Mouse (Mus musculus): ENCODE results near the gene Mta3.

Gene Mta3

DNA sequence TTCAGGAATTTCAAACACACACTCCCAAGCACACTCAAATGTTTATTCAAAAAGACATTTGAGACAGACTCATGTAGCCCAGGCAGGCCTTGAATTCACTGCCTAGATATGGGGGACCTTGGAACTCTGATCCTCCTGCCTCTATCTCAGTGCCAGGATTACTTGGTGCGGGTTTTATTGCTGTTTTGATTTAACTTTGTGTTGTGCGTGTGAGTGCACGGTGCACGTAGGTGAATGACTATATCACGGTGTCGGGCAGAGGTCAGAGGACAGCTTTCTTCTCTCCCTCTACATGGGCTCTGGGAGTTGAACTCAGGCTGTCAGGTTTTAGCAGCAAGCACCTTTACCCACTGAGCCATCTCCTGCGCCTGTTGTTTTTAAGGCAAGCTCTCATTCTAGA, 61.1 kb downstream of the Mta3 start:
- DNase-seq, result no peak

DNA sequence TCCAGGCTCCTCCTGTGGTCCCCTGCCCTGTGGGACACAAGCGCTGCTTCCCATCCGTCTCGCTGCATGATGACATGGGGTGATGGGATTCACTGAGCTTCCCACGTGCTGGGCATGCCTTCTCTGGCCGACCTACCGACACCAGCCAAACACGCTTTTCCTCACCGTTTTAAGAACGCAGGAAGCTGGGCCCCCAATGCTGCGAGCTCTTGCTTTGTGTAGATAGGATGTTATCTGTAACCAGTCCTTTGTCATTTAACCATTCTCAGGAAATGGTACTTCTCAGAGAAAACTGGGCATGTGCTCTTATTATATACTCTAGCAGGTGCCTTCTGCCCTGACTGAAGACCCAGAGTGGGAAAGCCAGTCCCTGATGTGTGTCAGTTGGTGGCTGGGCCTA, 62.3 kb downstream of the Mta3 start:
- DNase-seq, result no peak

DNA sequence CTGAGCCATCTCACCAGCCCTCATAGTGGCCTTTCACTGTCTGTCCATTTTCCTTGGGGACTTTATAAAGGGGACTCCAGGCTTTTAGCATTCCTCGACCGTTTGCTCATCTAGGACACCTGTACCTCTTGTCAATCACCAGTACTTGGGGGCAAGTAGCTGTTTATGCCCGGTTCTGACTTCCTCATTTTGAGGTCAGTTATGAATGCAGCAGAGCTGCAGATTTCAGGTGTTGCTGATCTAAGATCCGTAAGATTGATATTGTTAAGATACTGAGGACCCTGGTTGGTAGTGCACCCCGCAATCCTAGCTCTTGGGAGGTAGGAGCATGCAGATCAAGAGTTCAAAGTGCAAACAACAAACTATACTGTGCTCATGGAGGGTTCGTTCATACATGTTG, 64.4 kb downstream of the Mta3 start:
- no peak for DNase-seq

DNA sequence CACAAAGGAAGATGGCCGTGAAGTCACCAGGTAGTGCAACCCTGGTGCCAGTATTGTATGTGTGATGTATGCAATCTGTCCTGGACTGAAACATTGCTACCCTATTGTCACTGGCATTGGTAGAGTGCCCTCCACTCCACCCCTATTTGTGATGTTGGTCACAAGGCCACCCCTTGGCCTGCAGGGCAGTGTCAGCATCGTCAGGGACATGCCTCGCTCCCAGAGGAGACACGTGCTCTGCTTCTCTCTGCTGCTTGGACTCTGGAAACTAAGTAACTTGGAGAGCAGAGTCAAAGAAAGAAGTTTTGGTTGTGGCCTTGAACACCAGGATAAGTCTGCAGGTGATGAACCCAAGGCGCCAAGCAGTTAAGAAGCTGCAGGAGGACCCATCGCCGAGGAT, 65.0 kb downstream of the Mta3 start:
- DNase-seq, result no peak

DNA sequence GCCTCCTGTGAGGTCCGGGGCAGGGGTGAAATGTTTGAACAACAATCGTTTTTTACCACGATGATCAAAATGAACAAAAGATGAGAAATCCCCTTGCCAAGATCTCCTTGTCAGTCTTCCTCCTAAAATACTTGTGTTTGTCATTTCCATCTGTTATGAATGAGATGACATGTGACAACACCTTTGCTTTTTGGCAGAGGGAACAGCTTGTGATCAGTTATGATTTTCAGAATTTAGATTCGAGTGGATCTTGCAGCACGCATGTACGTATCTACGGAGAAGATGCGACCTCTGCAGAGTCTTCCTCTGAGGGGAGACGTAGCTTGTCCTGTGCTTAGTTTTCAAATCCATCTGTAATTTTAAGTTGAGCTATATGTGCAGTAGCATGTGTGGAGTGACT, 66.1 kb downstream of the Mta3 start:
- DNase-seq, result no peak

DNA sequence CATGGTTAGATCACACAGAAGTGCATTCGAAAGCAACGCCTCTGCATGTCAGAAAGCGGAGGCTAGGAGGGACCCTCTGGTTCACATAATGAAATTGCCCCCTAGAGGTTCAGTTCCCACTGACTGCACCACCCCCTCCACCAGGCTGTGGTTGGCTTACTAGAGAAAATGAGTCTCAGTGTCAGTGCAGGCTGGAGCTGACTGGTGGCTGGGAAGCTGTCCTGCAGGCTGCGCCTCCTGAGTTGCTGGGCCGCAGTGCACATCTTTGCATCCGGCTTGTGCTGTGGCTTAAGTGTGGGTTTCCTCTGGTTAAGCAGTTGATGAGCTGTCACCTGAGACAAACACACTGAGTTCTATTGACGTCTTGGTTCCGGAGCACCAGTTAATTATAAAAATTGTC, 66.7 kb downstream of the Mta3 start:
- DNase-seq, result peak in 1 of 2 experiments; percentile 19

DNA sequence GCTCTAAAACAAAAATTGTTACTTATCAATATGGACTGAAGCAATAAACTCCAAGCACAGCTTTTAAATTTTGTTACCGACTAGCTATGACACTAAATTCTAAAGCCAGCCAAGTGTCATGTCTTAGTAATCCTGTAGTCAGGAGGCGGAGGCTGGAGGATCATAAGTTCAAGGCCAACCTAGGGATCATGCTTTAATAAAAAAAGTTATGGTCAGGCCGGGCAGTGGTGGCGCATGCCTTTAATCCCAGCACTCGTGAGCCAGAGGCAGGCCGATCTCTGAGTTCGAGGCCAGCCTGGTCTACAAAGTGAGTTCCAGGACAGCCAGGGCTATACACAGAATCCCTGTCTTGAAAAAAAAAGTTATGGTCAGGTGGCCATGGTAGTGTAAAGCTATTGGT, 71.0 kb downstream of the Mta3 start:
- DNase-seq, result no peak

DNA sequence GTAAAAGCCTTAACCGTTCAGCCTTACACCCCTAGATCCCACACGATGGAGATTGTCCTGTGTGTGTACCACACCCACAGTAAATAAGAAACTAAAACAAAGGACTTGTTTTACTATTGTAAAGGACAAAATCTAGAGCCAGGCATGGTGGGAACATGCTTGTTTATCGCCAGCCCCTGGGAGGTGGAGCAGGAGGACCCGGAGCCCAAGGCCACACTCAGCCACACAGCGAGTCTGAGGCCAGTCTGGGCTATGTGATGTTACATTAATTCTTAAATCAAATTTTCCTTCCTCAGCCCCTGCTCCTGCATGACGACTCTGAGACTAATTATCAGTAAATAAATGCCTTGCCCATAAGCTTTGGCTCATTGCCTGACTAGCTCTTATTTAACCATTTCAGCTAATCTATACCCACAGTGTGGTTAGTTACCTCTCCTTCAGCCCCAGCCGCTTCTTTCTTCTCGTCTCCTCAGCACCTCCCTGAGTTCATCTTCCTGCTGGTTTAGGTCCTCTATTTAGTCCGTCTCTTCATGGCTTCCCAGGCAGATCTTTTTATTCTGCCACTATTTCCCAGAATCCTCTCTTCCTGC, 71.6 kb downstream of the Mta3 start:
- DNase-seq, result no peak

DNA sequence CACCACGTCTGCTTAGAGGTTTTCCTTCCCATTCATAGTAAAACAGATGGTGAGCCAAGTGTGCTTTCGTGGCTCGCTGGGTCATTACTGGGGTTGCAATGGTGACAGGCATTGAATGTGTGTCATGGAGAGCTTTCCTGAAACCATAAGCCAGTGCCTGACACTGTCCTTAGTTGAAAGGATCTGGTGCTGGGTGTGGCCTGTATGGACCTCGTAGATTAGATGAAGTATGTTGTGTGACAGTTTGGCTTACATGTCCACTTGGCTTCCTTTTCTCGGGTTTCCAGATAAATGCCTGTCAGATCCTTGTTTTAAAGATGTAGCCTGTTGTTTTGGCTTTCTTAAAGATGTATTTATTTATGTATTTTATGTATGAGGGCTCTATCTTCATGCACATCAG, 74.3 kb downstream of the Mta3 start:
- no peak for DNase-seq

DNA sequence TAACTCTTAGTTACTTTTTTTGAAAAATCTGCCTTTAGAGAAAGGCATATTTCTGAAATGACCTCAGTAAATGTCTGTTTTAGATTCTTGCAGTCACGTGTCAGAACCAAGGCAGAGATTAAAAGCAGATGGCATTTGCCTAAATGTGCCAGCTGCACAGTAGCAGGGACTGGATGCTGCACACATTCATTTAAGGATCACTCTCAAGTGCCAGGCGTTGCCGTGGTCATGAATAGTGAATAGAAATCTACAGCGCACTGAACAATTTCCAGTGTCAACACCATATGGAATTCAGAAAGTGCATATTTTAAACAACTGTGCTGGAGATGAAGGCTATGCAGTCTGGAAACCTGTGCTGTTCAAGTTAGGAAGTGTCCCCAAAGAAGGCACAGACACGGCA, 76.8 kb downstream of the Mta3 start:
- peak in 1 of 2 experiments; percentile 23 for DNase-seq

DNA sequence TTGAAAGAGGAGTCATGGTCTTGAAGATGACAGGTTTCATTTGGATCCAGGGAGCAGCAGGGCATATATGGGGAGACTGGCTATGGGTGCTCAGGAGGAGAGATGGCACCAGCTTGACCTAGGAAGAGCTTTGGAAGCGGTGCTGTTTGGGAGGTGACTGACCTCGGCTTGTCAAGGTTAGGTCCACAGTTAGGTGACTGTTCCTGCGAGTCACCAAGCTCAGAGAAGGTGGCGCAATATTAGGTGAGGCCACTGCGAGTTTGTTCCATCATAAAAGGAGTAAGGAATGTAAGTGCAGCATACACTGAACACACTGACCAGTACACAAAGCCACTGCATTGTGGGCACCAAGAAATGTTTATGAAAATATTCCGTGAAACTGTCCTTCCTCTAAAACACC, 80.5 kb downstream of the Mta3 start:
- no peak for DNase-seq

DNA sequence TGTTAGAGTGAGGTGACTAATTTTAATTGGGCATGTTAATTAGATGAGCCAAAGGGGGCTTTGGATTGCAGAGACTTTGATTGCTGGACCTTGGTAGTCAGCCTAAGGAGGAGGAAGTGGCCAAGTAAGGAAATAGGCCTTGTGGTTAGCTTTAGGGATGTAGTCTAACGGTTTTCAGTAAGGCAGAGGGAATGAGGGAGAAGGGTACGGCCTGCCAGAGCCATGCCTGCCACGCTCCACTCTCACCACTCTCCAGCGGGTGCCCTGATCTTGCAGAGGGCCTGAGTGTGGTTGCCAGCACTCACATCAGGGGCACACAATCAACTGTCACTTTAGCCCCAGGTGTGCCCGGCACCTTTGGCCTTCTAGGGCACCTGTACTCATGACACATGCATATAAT, 84.2 kb downstream of the Mta3 start:
- no peak for DNase-seq

DNA sequence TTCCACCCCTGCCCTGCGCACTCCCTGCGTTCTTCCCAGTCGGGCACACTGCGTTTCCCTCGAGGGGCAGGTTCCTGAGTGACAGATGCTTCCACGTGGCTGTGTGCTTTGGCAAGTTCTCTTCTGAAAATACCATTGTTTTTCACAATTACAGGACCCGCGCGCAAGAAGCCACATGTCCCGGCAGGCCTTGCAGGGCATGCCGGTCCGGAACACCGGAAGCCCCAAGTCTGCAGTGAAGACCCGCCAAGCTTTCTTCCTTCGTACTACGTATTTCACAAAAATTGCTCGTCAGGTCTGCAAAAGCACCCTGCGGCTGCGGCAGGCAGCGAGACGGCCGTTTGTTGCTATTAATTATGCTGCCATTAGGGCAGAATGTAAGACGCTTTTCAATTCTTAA, 86.4 kb downstream of the Mta3 start:
- DNase-seq, result no peak

DNA sequence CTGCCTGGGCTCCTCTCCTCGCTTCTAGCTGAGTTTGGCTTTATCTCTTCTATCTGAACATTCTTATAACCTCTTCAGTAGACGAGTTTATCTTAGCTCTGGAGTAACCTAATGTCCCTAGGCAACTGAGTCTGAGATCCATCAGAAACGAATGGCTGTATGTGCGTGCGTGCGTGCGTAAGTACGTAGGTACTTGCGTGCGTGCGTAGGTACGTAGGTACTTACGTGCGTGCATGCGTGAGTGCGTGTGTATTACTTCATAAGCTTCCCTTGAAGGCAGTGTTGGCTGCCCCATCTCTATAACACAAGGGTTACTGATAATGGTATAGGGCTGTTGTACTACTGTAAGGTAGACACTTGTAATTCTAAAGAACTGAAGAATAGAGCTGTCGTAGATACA, 89.2 kb downstream of the Mta3 start:
- DNase-seq, result no peak

DNA sequence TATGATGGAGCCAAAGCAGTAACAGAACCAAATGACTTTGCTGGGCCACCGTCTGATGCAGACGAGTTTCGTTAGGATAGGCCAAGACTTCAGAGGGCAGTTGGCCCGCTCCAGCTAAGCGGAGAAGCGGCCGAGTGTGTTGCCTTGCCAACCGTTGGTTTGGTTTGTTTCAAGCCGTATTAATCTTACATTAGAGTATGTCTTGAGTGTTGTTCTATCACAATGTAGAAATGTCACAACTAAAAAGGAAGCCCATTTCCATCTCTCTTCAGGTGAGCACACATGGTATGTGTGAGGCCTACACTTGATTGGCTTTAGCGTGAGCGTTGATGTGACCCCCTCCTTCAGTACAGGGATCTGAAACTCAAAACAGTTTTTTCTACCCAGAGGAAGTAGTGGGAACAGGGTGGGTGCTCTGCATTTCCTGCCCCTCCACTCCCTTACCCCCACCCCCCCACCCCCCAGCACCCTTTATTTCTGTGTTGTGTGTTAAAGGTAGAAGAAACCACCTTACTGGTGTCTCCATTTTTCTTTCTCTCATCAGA, 93.6 kb downstream of the Mta3 start:
- DNase-seq, result no peak

DNA sequence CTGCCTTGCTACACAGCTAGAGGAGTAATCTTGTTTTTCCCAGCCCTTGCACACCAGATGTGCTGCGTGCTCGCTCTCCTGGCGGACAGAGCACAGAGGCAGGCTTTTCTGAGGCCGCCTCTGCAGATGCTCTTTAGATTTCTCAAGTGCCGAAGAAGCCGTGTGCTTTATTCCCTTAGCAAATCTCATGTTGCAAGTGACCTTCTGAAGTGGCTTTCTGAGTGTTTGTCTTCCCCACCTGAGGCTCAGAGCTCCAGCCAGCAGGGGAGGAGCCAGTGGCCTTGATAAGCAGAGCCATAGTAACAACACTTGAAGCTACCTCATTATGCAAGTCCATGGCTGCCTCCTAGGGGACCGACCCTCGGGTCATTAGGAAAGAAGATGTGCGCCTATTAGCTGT, 98.0 kb downstream of the Mta3 start:
- DNase-seq, result no peak

DNA sequence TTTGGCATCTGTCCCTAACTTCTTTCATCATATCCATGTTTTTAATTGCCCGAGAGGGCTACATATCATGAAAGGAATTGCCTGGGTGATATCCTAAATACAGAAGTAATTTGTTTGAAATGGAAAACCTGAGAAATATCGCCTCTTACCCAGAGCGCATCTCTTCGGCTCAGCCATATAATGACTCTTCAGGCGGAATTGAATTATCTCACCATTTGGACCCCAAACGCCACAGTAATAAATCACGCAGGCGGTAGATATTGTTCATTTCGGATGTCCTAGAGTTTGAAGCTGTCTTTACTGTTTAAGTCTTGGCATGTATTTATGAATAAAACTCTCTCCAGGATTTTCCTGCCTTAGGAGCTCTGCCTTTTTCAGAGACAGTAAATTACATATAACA, 99.1 kb downstream of the Mta3 start:
- no peak for DNase-seq

DNA sequence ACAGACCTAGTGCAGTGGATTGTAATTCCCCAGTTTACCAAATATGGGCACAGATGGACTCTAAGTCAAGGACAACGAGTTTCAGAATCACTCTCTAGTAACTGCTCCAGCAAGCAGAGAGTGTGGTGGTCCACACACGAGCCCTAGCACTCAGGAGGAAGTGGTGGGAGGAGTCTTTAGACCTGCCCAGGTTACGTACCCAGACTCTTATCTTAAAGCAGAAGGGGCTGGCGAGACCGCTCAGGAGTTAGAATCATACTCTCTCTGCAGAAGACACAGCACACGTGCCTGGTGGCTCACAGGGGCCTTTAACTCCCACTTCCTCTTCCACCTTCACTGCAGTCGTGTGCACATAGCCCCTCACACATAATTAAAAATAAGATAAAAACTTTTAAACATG, 101.4 kb downstream of the Mta3 start:
- no peak for DNase-seq

DNA sequence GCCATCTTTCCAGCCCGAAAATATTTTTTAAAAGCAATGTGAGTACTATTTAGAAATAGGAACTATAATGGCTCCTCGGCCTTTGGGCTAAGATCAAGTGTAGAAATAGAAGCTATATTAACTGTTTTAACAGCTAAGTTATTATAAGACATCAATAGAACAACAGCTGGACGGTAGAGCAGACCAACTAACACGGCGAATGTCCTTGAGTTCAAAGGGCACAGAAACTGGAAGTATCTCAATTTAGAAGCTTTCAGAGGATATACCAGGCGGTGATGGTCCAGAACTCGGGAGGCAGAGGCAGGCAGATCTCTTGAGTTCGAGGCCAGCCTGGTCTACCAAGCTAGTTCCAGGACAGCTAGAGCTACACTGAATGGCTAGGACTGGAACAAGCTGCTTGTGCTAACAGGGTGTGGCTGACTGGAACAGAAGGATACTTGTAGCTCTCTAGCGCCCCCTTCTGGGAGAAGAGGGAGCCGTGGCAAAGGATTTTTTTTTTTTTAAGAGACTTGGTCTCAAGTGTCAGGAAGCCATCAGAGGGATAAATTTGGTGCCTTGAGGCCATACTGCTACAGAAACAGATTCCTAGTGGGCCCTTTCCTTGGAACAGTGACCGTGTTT, 101.9 kb downstream of the Mta3 start:
- DNase-seq, result peak; percentile 57 to 79

DNA sequence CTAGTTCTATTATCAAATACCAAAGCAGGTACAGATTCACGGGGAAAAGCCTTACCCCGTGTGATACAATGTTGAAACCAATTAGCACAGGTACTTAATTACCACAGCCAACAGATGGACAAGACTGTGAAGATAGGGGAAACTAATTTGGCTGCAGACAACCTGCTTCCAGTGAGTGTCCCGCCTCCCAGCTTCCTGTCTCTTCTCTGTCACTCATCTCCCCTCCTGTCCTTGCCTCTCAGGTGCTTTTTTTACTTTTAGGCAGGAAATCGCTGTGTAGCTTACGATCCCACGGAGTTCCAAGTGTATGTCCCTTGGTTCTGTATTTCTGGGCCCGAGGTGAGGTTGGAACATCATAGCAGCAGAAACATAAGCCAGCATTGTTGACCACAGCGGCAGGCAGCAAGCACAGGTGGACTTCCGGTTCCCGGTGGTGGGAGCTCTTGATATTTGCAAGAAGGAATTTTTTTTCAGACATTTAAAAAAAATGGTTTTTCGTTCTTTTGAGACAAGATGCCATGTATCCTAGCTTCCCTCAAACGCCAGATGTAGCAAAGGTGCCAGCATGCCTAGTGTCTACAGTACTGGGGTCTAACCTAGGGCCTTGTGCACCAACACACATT, 102.6 kb downstream of the Mta3 start:
- DNase-seq, result no peak

DNA sequence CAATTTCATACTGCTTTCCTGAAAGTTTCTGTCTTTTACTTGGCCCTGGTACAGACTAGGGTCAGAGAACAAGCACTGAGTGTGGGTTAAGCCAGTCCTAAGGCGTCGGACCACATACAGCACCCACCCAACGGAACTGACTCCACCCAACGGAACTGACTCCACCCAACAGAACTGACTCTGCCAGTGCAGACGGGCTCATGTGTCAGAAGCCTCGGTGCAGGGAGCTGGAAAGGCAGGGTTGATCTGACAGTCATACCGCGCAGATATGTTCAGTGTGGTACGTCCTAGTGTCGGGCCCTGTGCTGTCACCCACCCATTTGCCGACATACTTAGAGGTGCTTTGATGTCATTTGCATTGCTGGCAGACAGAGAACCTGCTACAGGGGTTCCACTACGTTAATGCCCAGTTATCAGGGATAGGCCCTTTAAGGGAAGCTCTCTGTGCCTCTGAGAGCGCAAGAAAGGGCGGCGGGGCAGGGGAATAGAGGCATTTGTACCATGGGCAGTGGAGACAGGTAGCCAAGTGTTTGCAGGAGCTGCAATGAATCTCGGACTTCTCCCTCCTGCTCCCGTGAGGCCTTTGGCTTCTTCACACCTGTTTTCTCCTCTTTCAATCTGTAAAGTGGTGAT, 103.3 kb downstream of the Mta3 start:
- no peak for DNase-seq

DNA sequence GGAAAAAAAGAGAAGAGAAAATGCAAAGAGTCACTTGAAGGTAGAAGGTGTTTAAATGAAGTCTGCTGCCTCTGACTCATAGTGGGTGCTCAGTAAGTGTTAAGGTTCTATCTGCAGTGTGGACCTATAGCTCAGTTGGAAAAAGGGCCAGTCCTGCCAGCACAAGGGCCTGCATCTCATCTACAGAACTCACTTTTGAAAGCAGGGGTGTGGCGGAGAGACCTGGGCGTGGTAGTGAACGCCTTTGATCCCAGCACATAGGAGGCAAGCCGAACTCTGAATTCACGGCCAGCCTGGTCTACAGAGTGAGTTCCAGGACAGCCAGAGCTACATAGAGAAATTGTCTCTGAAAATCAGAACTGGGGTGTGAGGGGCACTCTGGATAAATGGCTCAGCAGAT, 104.3 kb downstream of the Mta3 start:
- DNase-seq, result no peak

DNA sequence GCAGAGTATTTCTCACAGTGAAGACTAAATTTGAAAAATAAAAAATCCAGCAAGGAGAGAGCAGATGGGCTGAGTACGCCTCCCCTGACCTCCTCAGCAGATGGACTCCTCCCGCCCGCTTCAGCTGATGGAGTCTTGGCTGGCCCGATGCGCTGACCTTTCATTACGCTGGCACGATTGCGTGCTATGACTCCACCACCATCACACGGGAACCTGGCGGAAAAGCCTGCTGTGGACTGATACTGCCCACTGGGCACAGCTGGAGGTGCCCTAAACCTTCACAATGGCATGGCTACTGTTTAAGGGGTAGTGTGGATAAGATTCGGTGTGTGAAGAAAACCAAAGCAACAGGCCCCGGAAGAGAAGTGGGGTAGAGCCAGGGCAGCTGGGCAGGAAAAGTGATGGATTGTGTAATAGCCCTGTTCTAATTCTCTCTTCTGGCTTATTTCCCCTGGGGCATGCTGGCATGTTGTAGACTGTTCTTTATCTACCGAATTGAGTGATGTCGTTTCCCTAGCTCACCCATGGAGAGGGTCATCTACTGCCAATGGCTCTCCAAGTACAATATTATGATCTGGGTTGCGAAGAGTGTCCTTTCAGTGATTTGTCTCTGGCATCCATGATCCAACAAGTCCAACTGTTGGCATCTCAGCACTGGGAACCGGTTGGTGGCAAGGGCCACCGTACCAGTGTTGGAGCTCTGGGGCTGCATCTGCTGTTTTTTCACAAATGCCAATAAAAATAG, 106.4 kb downstream of the Mta3 start:
- DNase-seq, result peak; percentile 77 to 78
